In the genomic region with DNA sequence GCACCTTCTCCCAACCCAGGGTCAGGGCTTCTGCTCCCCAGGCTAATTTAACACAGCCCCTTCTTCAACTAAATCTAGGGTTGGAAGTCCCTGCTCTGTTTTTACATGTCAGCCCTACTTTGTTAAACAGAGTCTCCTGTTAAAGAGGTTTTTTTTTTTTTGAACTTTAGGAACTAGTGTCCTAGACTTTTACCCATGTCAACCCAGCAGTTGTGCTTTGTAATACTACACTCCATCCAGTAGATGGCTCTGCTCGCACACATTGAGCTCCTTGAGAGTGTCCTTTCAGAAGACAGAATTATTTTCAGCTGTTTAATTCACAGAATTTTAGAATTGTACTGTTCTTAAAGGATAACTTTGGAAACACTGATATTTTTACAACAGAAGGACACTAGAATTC, we compare ENCODE assay signal across 8 mouse cellular contexts. TPM values are rescaled to one million over a fixed set of nuclear protein-coding genes. Genes with fewer than 3 reads are reported as not detected.
DNase-seq lines count a peak whose midpoint lies in the region; ATAC-seq and TF ChIP-seq lines count a peak whose summit lies in the region.

No protein-coding gene starts in this region.

- peak overlapping the region; percentile 93 for H3K4me2 ChIP-seq in hindbrain, postnatal 0 days (ENCODE audit: low read depth, low read length)
- H3K4me2 ChIP-seq in liver, embryonic 14.5 days (ENCODE audit: low read depth), result peak overlapping the region; percentile 100
- peak overlapping the region; percentile 97 for H3K4me2 ChIP-seq in neural tube, embryonic 13.5 days

- DNase-seq in frontal cortex, postnatal 14 days (ENCODE audit: low spot score in 2 of 2), result no peak
- DNase-seq in MEL-GATA-1-ER (ENCODE audit: extremely low read depth, low read depth), result peak; percentile 78
- DNase-seq in hindbrain, postnatal 0 days (ENCODE audit: low spot score), result peak; percentile 84
- peak; percentile 62 to 75 (median 65) for DNase-seq in liver, embryonic 14.5 days (ENCODE audit: low read depth in 3 of 3, low spot score in 3 of 3)
- DNase-seq in ovary, postnatal 36 days (ENCODE audit: low spot score), result no peak

- H3K27ac ChIP-seq in hindbrain, postnatal 0 days, result no peak overlapping the region
- no peak overlapping the region for H3K27ac ChIP-seq in liver, embryonic 14.5 days
- H3K27ac ChIP-seq in neural tube, embryonic 13.5 days (replicated peaks), result no peak overlapping the region

- peak overlapping the region; percentile 60; the same call in 1 of the 2 replicates for H3K9ac ChIP-seq in hindbrain, postnatal 0 days (replicated peaks; ENCODE audit: low read length)
- H3K9ac ChIP-seq in liver, embryonic 14.5 days (replicated peaks), result peak overlapping the region; percentile 5; the same call in 1 of the 2 replicates
- peak overlapping the region; percentile 85; the same call in 1 of the 2 replicates for H3K9ac ChIP-seq in neural tube, embryonic 13.5 days

- H3K4me3 ChIP-seq in hindbrain, postnatal 0 days (ENCODE audit: low read length), result peak overlapping the region; percentile 70
- peak overlapping the region; percentile 31 to 72 for H3K4me3 ChIP-seq in liver, embryonic 14.5 days (ENCODE audit: insufficient read depth in 1 of 2, low read depth in 2 of 2, low read length in 2 of 2)
- H3K4me3 ChIP-seq in neural tube, embryonic 13.5 days, result peak overlapping the region; percentile 89

- peak; percentile 80 for TF ChIP-seq CTCF in hindbrain, postnatal 0 days (IDR thresholded peaks at IDR 0.05; ENCODE audit: low read depth)
- peak; percentile 78 for TF ChIP-seq CTCF in liver, embryonic 14.5 days (IDR thresholded peaks at IDR 0.05; ENCODE audit: low read depth)

- 3% methylated on average over 1 of the region's 1 CpGs for WGBS in hindbrain, postnatal 0 days
- 0% methylated on average over 1 of the region's 1 CpGs for WGBS in liver, embryonic 14.5 days (ENCODE audit: insufficient replicate concordance)
- WGBS in neural tube, embryonic 13.5 days, result 4% methylated on average over 1 of the region's 1 CpGs

- TF ChIP-seq EP300 in liver, embryonic 14.5 days (IDR thresholded peaks at IDR 0.05; ENCODE audit: low read depth), result no peak

- no peaks in the 10 kb centered on the region for H3K36me3 ChIP-seq in hindbrain, postnatal 0 days (ENCODE audit: insufficient read depth, low read length)
- H3K36me3 ChIP-seq in liver, embryonic 14.5 days (replicated peaks; ENCODE audit: control insufficient read depth, insufficient read depth, low read depth), result no peaks in the 10 kb centered on the region; the same call in 1 of the 2 replicates
- no peaks in the 10 kb centered on the region for H3K36me3 ChIP-seq in neural tube, embryonic 13.5 days

- ATAC-seq in frontal cortex, adult (ENCODE audit: low TSS enrichment), result 0 out of 2 replicates have a peak, but pooled peaks have one; percentile 32
- peak; percentile 63; the same call in 1 of the 2 replicates for ATAC-seq in erythroblast, adult 5-6 weeks (replicated peaks; ENCODE audit: low FRiP score, poor library complexity, severe bottlenecking)
- ATAC-seq in hindbrain, postnatal 0 days, result no peak
- ATAC-seq in liver, embryonic 14.5 days (ENCODE audit: insufficient read depth), result no peak
- no peak for ATAC-seq in neural tube, embryonic 13.5 days (ENCODE audit: low read depth)

- no peaks in the 10 kb centered on the region for H3K27me3 ChIP-seq in hindbrain, postnatal 0 days (ENCODE audit: insufficient read depth, low read length)
- H3K27me3 ChIP-seq in liver, embryonic 14.5 days (ENCODE audit: control insufficient read depth, insufficient read depth, low read length), result no peaks in the 10 kb centered on the region
- no peaks in the 10 kb centered on the region for H3K27me3 ChIP-seq in neural tube, embryonic 13.5 days

- peaks cover 31% of the 10 kb centered on the region for H3K4me1 ChIP-seq in hindbrain, postnatal 0 days (ENCODE audit: insufficient read depth, low read length)
- H3K4me1 ChIP-seq in liver, embryonic 14.5 days (replicated peaks; ENCODE audit: control insufficient read depth in 2 of 2, insufficient read depth in 2 of 2, low read length in 1 of 2), result peaks cover 11 to 18% of the 10 kb centered on the region in 2 experiments
- H3K4me1 ChIP-seq in neural tube, embryonic 13.5 days (replicated peaks), result peaks cover 49% of the 10 kb centered on the region

- H3K9me3 ChIP-seq in hindbrain, postnatal 0 days (ENCODE audit: low read length), result no peaks in the 10 kb centered on the region
- H3K9me3 ChIP-seq in liver, embryonic 14.5 days (ENCODE audit: control insufficient read depth, low read length), result no peaks in the 10 kb centered on the region
- no peaks in the 10 kb centered on the region for H3K9me3 ChIP-seq in neural tube, embryonic 13.5 days

RNA-seq across cellular contexts. Expression of gene Mars2, which starts 2.3 kb away (rescaled TPM):
- total RNA-seq in erythroblast, adult 5-6 weeks (2015; ENCODE audit: low replicate concordance), result 2.1 and 2.3 TPM in 2 replicates
- total RNA-seq in erythroblast, adult 5-6 weeks (2017; ENCODE audit: low replicate concordance), result 1.7 and 2.0 TPM in 2 replicates
- 9.3 and 10.6 TPM in 2 replicates for total RNA-seq in hindbrain, postnatal 0 days (2014; rRNA removed)
- 2.4 and 2.6 TPM in 2 replicates for polyA plus RNA-seq in hindbrain, postnatal 0 days (2015; fragmentation: Nextera tagmentation; extraction: Ambion mirVana)
- 1.6 and 1.9 TPM in 2 replicates for polyA plus RNA-seq in liver, embryonic 14.5 days (2012; rRNA removed)
- 2.1 and 2.2 TPM in 2 replicates for polyA plus RNA-seq in liver, embryonic 14.5 days (2014; fragmentation: Nextera tagmentation; extraction: Ambion mirVana)
- polyA plus RNA-seq in neural tube, embryonic 13.5 days (2015; fragmentation: Nextera tagmentation; extraction: Ambion mirVana), result 2.4 and 2.6 TPM in 2 replicates

RNA-seq across cellular contexts. Expression of gene Rftn2, which starts 12.7 kb away (rescaled TPM):
- total RNA-seq in erythroblast, adult 5-6 weeks (2015; ENCODE audit: low replicate concordance), result not detected in 2 replicates
- 0.17 TPM in 1 of 2 replicates, not detected in the other for total RNA-seq in erythroblast, adult 5-6 weeks (2017; ENCODE audit: low replicate concordance)
- total RNA-seq in hindbrain, postnatal 0 days (2014; rRNA removed), result 11.2 and 14.2 TPM in 2 replicates
- 14.9 and 19.9 TPM in 2 replicates for polyA plus RNA-seq in hindbrain, postnatal 0 days (2015; fragmentation: Nextera tagmentation; extraction: Ambion mirVana)
- 0.28 and 0.38 TPM in 2 replicates for polyA plus RNA-seq in liver, embryonic 14.5 days (2012; rRNA removed)
- polyA plus RNA-seq in liver, embryonic 14.5 days (2014; fragmentation: Nextera tagmentation; extraction: Ambion mirVana), result 0.37 and 0.62 TPM in 2 replicates
- polyA plus RNA-seq in neural tube, embryonic 13.5 days (2015; fragmentation: Nextera tagmentation; extraction: Ambion mirVana), result 9.4 and 12.7 TPM in 2 replicates

Comparison
In these comparisons a context has a peak if more than half of its experiments do, and no peak if none do; other contexts are left out.
1. ATAC-seq: peak in frontal cortex, adult (single experiment) and erythroblast, adult 5-6 weeks (single experiment); none in hindbrain, postnatal 0 days (single experiment), liver, embryonic 14.5 days (single experiment) and neural tube, embryonic 13.5 days (single experiment).
2. DNase-seq: peak in MEL-GATA-1-ER (single experiment), hindbrain, postnatal 0 days (single experiment) and liver, embryonic 14.5 days (3 of 3); none in frontal cortex, postnatal 14 days (0 of 2) and ovary, postnatal 36 days (single experiment).
3. H3K9ac ChIP-seq: peak in every context shown above with its lines; median percentile 85 in neural tube, embryonic 13.5 days; 60 in hindbrain, postnatal 0 days; 5 in liver, embryonic 14.5 days.
4. Peak in every context shown above with its lines, with median percentiles within 50 percentile points of each other: H3K4me2 ChIP-seq and H3K4me3 ChIP-seq.